Mouse (Mus musculus): ENCODE measurements around the gene Limk1.

DNA sequence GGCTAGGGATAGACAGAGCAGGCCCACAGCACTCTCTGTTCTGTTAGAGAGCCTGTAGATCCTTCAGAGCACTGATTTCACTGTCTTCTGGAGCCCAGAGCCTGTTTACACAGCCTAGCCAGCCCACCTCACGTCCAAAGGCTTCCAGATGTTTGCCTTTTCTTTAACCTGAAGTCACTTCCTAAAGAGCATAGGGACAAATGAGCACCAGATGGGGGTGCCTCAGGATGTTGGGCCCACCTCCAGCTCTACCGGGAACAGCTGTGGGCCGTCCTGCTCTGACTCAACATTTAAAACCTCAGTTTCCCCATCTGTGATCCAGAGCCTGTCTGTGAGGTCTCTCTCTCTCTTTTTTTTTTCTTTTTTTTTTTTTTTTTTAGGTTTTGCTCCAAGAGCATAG lies 40.1 kb upstream of the Limk1 start:
- TF ChIP-seq CTCF (conservative IDR thresholded peaks at IDR 0.05; ENCODE audit: low read length) (no peak), POU5F1 (IDR thresholded peaks at IDR 0.05; ENCODE audit: borderline replicate concordance, low read length) (no peak), NANOG (IDR thresholded peaks at IDR 0.05; ENCODE audit: borderline replicate concordance, low read length) (no peak)

Data from E14TG2a.4 (cell line).